Mouse (Mus musculus) forebrain, embryonic 10.5 days (tissue): Measurements from ENCODE around the gene Slc18a2. TPM values are rescaled to one million over a fixed set of nuclear protein-coding genes. Genes with fewer than 3 reads are reported as not detected.

ENCODE experiments used
- polyA plus RNA-seq: library from polyadenylated mRNA; unstranded; fragments of >200 nt; fragmentation: Nextera tagmentation; extraction: Ambion mirVana; gene quantifications from 2 replicates; pipeline ENCODE4 v1.2.1, GENCODE M21; 2016

Slc18a2 gene
- polyA plus RNA-seq, 1 experiment from 2014 or later = 10.8 TPM

Other genes with a start within 250 kb of the Slc18a2 start
- 4.1 and 4.7 TPM in 2 replicates for gene Shtn1, start 184.8 kb upstream of the Slc18a2 start, polyA plus RNA-seq
- 0.50 and 1.0 TPM in 2 replicates for gene Vax1, start 90.8 kb upstream of the Slc18a2 start, polyA plus RNA-seq
- not detected in 2 replicates for gene Kcnk18, start 41.7 kb upstream of the Slc18a2 start, polyA plus RNA-seq
- gene Rps12-ps3, start 61.4 kb downstream of the Slc18a2 start, polyA plus RNA-seq = 12.4 and 20.8 TPM in 2 replicates
- gene Pdzd8, start 84.9 kb downstream of the Slc18a2 start, polyA plus RNA-seq = 10.0 and 10.3 TPM in 2 replicates
- gene Emx2, start 197.5 kb downstream of the Slc18a2 start, polyA plus RNA-seq = 44.1 and 48.1 TPM in 2 replicates